Mouse (Mus musculus) ES-E14 (cell line): ENCODE measurements around the gene Obox1.
"Not testable (repeated sequence)": the region's sequence is repeated elsewhere in the genome, so short reads cannot be mapped to it uniquely, and the experiment has no call there.

Source experiments
- CHD2 ChIP-seq: IDR thresholded peaks from 2 replicates; pipeline ENCODE4 v1.6.1; 2014; ENCODE audit warnings: mild to moderate bottlenecking, low read depth, low read length, inconsistent platforms
- ZNF384 ChIP-seq: IDR thresholded peaks from 2 replicates; pipeline ENCODE4 v1.6.1; 2012; ENCODE audit warnings: low read depth, low read length, inconsistent platforms

DNA sequence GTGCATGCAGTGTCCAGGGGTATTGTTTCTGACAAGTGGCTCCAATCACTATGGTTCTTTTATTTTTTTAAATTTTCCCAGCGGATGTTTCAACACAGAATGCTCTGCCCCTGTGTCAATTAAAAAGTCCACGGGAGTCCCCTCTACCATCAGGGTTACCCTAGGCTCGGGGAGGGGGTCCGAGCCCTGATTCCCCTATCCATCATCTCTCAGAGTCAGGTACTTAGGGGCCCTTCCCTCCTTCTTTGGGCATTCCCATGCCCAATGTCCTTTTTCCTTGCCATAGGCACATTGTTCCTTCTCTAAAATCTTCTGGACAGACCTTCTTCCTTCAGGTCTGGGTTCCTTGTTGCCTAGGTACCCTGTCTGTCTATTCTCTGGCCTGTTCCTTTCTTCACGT lies 120.7 kb downstream of the Obox1 start:
- TF ChIP-seq ZNF384, CHD2: not testable (repeated sequence)
